Mouse (Mus musculus): ENCODE data around the gene Dcakd.

GRCm38 (mm10) chr11:102971604-102972003, 56.5 kb downstream of the Dcakd start:
- TF ChIP-seq CTCF (IDR thresholded peaks at IDR 0.05; ENCODE audit: extremely low read depth, insufficient read depth, low read length), result no peak
- no peak for TF ChIP-seq POLR2A (IDR thresholded peaks at IDR 0.05; ENCODE audit: extremely low read depth, insufficient read depth, low read length)

All from cortical plate, adult 2 months (tissue).